Mouse (Mus musculus): Measurements from ENCODE around the gene Adcy4. TPM values are rescaled to one million over a fixed set of nuclear protein-coding genes. Genes with fewer than 3 reads are reported as not detected.

Gene Adcy4
- 5.0 and 5.7 TPM in 2 replicates for polyA plus RNA-seq (2015; fragmentation: Nextera tagmentation; extraction: Ambion mirVana)

DNA sequence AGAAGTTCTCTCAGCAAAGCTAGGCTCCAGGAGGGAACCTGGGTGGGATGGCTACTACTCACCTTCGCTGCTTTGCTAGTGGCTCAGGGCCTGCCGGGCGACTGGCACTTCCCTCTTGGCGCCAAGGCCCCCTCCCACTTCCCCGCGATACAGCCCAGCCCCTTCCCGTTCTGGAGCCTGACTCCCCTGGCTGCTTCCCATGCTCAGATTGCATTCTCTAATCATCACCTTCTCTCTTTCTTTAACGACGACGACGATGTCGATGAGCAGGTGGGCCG, at the start of gene Adcy4:
Adcy4 (minus strand) TSS at position 138 of the 278 bp plus-strand sequence.

DNA sequence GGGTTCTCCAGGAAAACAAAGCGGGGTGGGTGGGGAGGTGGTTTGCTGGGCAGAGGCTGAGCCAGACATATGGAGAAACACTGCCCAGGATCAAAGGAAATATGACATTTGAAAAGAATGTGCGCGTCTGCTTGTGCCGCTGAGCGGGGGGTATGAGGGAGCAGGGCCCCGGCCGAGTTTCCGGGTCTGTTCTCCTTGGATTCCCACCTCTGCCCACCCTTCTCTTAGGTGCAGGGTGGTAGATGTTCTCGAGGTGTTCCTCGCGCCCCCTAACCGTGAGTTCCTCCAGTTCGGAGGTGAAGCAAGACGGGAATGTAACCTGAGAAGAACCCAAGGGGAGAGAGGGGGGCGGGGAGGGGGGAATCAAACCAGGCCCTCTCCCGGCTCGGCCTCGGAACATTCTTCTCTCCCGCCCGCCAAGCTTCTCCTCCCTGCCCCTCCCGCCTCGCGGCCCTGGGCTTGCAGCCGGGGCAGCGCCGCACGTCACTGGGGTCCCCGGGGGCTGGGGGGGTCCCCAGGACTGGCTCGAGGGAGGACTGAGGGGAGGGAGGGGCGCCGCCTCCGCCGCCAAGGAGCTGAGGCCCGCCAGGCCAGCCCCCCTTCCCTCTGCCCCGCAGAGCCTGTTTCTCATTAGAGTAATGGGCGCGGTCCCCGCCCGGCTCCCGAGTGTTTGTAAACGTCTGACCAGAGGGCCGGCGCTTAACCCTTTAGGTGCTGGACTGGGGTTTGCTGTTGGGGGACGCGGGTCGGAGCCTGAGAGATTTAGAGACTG, 39.3 kb upstream of the Adcy4 start, which contains the start of gene Nfatc4:
Nfatc4 (plus strand) TSS at position 154 of the 772 bp plus-strand sequence.

DNA sequence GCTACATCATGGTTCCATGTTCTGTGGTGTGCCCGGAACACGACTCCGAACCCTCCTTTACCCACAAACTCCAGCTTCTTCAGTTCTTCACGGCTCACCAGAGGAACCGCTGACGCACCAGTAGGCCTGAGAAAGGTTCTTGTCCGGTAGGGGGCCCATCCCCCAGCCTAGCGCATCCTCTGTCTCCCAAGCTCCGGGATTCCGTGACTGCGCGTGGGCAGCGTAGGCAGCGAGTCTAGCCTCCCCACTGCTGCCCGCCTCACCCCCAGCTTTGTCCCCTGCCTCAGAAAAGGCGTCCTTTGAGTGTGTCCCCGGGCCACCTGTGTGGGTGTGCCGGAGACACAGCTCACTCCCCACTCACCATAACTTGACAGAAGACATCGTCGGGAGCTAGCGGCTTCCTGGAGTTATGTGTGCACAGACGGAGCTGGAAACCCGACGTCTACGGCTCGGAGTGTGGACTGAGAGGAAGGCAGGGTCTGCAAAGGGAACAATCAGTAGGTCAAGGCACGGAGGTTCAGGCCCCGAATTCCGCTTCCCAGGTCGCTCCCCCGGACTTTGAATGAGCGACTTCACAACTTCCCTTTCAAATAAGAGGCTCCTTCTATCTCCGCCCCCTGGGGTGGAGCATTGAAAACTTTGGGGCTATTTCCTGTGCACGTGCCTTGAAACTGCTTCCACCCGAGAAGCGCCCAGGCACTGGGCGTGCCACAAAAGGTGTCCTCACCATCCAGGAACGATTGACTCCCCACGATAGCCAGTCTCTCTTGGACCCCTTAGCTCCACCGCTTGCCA, 4.6 kb upstream of the Adcy4 start, which contains the start of gene Ripk3:
Ripk3 (minus strand) TSS at position 610 of the 795 bp plus-strand sequence.

DNA sequence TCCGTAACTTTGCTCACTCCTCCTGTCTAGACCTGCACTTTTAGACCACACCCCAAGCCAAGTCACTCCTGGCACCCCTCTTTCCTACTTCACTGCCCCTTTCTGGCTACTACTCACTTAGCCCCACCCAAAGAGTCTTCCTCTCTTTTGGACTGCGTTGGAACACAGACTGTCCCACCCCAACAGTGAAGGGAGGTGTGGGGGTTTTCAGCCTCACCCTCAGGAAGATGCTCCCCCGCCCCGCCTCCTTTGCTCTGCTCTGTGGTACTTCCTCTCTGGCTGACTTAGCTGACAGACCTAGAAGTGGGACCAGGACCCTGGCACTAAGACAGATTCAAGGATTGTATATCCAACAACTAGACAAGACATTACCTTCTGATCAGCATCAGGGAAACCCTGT, 18.2 kb downstream of the Adcy4 start, which contains the start of gene Ltb4r1:
Ltb4r1 (plus strand) TSS at position 267 of the 400 bp plus-strand sequence.

DNA sequence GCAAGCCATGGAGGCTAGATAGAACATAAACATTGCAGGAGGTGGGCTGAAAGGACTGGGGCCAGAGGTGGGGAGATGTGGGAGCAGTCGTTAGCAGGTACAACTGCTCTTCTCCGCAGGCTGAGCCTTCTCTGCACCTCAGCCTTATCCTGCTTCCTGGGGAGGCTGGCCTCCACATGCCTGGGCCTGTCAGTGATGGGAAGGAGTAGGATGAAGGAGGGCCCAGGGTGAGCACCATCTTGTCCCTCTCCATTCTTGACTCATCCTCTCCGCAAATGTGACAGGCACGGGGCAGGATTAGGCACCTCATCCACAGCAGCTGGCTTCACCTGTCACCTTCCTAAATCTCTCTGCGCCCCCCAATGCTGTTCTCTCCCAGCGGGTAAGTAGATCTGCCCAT, 22.7 kb downstream of the Adcy4 start, which contains the start of gene Ltb4r2:
Ltb4r2 (plus strand) TSS at position 266 of the 400 bp plus-strand sequence.

DNA sequence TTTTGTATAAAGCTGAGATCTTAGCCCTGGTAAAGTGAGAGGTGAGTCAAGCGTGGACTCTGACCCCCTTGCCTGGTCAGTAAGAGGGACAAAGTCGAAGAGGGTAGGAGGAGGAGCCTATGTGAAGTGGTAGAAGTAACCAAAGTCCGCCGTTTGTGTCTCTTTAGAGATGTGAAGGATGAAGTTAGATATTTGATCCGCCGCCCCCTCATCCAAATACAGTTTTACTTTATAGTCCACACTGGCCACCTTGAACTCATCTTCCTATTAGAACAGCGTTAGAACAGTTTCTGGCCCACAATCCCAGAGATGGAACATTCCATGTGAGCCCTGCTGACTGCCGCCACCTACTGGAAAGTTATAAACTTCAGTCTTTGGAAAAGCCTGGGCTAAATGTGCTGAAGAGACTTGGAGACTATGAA, 25.5 kb downstream of the Adcy4 start, which contains the start of gene Cideb:
Cideb (minus strand) TSS at position 96 of the 422 bp plus-strand sequence.

DNA sequence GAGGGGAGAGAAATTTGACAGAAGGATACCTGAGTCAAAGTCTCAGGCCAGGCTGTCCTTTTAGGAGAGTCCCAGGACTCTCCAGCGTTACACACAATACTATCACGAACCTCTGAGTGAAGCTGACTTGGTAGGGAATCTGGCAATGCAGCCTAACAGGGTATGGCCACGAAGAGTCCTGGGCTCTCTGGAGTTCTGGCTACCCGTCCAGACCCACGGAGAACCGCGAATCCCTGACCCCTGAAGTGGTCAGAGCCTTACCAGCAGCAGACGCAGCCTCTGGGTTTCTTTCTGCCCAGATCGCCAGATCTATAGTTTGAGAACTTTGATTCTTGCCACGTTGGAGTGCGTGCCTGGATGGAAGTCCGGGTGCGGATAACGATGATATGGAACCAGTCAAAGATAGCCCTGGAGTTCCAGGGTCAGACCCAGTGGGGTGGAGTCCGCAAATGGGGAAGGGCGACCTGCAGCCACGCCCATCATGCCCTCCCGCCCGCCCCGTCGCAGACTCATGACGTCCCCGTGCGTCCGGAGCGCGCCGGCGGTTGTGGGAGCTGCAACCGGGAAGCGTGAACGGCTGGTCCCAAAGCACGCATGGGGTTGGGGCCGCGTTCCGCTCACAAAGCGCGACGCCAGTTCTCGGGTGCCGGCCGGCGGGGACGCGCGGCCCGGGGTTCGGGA, 38.6 kb downstream of the Adcy4 start, which contains the start of the genes Dhrs1 and Nop9:
Dhrs1 (minus strand) TSS at position 511 of the 681 bp plus-strand sequence.
Nop9 (plus strand) TSS at position 514 of the 681 bp plus-strand sequence.

DNA sequence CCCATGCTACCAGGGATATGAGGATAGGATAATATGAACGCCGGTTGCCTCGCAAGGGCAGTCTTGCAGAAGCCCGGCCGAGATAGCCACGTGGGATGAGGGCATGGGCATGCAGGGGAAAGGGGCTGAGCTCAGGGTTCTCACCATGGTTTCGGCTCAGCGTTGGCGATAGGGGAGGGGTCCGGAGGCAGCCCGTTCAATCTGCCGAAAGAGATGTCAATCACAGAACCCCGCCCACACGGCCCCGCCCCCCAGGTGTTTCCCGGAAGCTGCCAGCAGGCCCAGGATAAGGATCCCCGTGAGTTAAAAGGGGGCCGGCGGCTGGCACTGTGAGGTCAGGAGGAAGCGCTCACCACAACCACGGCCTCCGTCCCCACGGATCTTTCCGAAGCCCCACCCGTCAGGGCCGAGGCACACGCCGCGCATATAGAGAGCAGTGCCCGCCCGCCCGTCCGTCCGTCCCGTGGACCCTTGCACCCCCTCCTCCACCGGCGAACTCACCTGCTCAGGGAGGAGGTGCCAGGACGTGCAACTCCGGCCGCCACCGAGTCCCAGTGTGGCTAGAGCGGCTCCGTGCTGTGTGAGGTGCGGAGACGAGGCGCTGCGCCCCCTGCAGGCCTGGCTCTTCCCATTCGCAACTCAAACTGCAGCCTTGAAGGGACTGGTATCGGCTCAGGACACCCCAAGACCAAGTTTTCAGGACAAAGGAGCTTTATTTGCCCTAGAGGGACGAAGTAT, 62.0 kb downstream of the Adcy4 start, which contains the start of gene Rabggta:
Rabggta (minus strand) TSS at position 564 of the 738 bp plus-strand sequence.

Other genes starting within 250 kb of the Adcy4 start
- 15.8 and 17.4 TPM in 2 replicates for gene Pck2, start 243.8 kb downstream of the Adcy4 start, polyA plus RNA-seq (2015; fragmentation: Nextera tagmentation; extraction: Ambion mirVana)
- gene Dcaf11, start 224.1 kb downstream of the Adcy4 start, polyA plus RNA-seq (2015; fragmentation: Nextera tagmentation; extraction: Ambion mirVana), result 45.2 and 45.3 TPM in 2 replicates
- 1.2 and 1.5 TPM in 2 replicates for gene A730061H03Rik, start 223.7 kb downstream of the Adcy4 start, polyA plus RNA-seq (2015; fragmentation: Nextera tagmentation; extraction: Ambion mirVana)
- gene Fitm1, start 208.5 kb downstream of the Adcy4 start, polyA plus RNA-seq (2015; fragmentation: Nextera tagmentation; extraction: Ambion mirVana), result 342 and 394 TPM in 2 replicates
- gene Psme1, start 206.0 kb downstream of the Adcy4 start, polyA plus RNA-seq (2015; fragmentation: Nextera tagmentation; extraction: Ambion mirVana), result 88.6 and 106 TPM in 2 replicates
- 63.2 and 67.4 TPM in 2 replicates for gene Emc9, start 198.8 kb downstream of the Adcy4 start, polyA plus RNA-seq (2015; fragmentation: Nextera tagmentation; extraction: Ambion mirVana)
- gene Psme2, start 193.0 kb downstream of the Adcy4 start, polyA plus RNA-seq (2015; fragmentation: Nextera tagmentation; extraction: Ambion mirVana), result 186 and 262 TPM in 2 replicates
- 10.3 and 13.4 TPM in 2 replicates for gene Rnf31, start 192.4 kb downstream of the Adcy4 start, polyA plus RNA-seq (2015; fragmentation: Nextera tagmentation; extraction: Ambion mirVana)
- 11.4 and 12.2 TPM in 2 replicates for gene Irf9, start 180.5 kb downstream of the Adcy4 start, polyA plus RNA-seq (2015; fragmentation: Nextera tagmentation; extraction: Ambion mirVana)
- 1.8 and 1.9 TPM in 2 replicates for gene Rec8, start 166.1 kb downstream of the Adcy4 start, polyA plus RNA-seq (2015; fragmentation: Nextera tagmentation; extraction: Ambion mirVana)
- gene Ipo4, start 148.1 kb downstream of the Adcy4 start, polyA plus RNA-seq (2015; fragmentation: Nextera tagmentation; extraction: Ambion mirVana), result 52.7 and 61.0 TPM in 2 replicates
- gene Gm49378, start 146.2 kb downstream of the Adcy4 start, polyA plus RNA-seq (2015; fragmentation: Nextera tagmentation; extraction: Ambion mirVana), result 1.3 and 2.0 TPM in 2 replicates
- gene Tm9sf1, start 140.3 kb downstream of the Adcy4 start, polyA plus RNA-seq (2015; fragmentation: Nextera tagmentation; extraction: Ambion mirVana), result 48.0 and 52.2 TPM in 2 replicates
- gene Tssk4, start 133.9 kb downstream of the Adcy4 start, polyA plus RNA-seq (2015; fragmentation: Nextera tagmentation; extraction: Ambion mirVana), result 0.24 and 0.32 TPM in 2 replicates
- gene Mdp1, start 123.6 kb downstream of the Adcy4 start, polyA plus RNA-seq (2015; fragmentation: Nextera tagmentation; extraction: Ambion mirVana), result 29.8 and 35.3 TPM in 2 replicates
- 15.1 and 16.5 TPM in 2 replicates for gene Gmpr2, start 112.2 kb downstream of the Adcy4 start, polyA plus RNA-seq (2015; fragmentation: Nextera tagmentation; extraction: Ambion mirVana)
- 356 and 376 TPM in 2 replicates for gene Nedd8, start 112.0 kb downstream of the Adcy4 start, polyA plus RNA-seq (2015; fragmentation: Nextera tagmentation; extraction: Ambion mirVana)
- 14.2 and 15.0 TPM in 2 replicates for gene Tinf2, start 102.3 kb downstream of the Adcy4 start, polyA plus RNA-seq (2015; fragmentation: Nextera tagmentation; extraction: Ambion mirVana)
- gene Tgm1, start 70.2 kb downstream of the Adcy4 start, polyA plus RNA-seq (2015; fragmentation: Nextera tagmentation; extraction: Ambion mirVana), result 0.35 and 1.9 TPM in 2 replicates
- 12.8 and 13.3 TPM in 2 replicates for gene Rabggta, start 61.8 kb downstream of the Adcy4 start, polyA plus RNA-seq (2015; fragmentation: Nextera tagmentation; extraction: Ambion mirVana)
- gene Dhrs1, start 38.4 kb downstream of the Adcy4 start, polyA plus RNA-seq (2015; fragmentation: Nextera tagmentation; extraction: Ambion mirVana), result 41.5 and 50.2 TPM in 2 replicates
- gene Nop9, start 38.4 kb downstream of the Adcy4 start, polyA plus RNA-seq (2015; fragmentation: Nextera tagmentation; extraction: Ambion mirVana), result 14.6 and 17.5 TPM in 2 replicates
- 0.11 and 0.12 TPM in 2 replicates for gene Cideb, start 25.6 kb downstream of the Adcy4 start, polyA plus RNA-seq (2015; fragmentation: Nextera tagmentation; extraction: Ambion mirVana)
- gene Ltb4r2, start 22.7 kb downstream of the Adcy4 start, polyA plus RNA-seq (2015; fragmentation: Nextera tagmentation; extraction: Ambion mirVana), result 0.23 and 0.41 TPM in 2 replicates
- 0.21 and 0.61 TPM in 2 replicates for gene Ltb4r1, start 18.1 kb downstream of the Adcy4 start, polyA plus RNA-seq (2015; fragmentation: Nextera tagmentation; extraction: Ambion mirVana)
- gene Ripk3, start 4.8 kb upstream of the Adcy4 start, polyA plus RNA-seq (2015; fragmentation: Nextera tagmentation; extraction: Ambion mirVana), result 6.7 and 11.8 TPM in 2 replicates
- 10.9 and 11.6 TPM in 2 replicates for gene Nfatc4, start 39.0 kb upstream of the Adcy4 start, polyA plus RNA-seq (2015; fragmentation: Nextera tagmentation; extraction: Ambion mirVana)
- gene Nynrin, start 69.9 kb upstream of the Adcy4 start, polyA plus RNA-seq (2015; fragmentation: Nextera tagmentation; extraction: Ambion mirVana), result 3.1 and 3.3 TPM in 2 replicates
- gene Cbln3, start 100.3 kb upstream of the Adcy4 start, polyA plus RNA-seq (2015; fragmentation: Nextera tagmentation; extraction: Ambion mirVana), result 0.21 and 0.28 TPM in 2 replicates
- gene Khnyn, start 100.9 kb upstream of the Adcy4 start, polyA plus RNA-seq (2015; fragmentation: Nextera tagmentation; extraction: Ambion mirVana), result 6.2 and 7.7 TPM in 2 replicates
- gene Sdr39u1, start 116.2 kb upstream of the Adcy4 start, polyA plus RNA-seq (2015; fragmentation: Nextera tagmentation; extraction: Ambion mirVana), result 66.3 and 69.2 TPM in 2 replicates
- gene Cma1, start 160.6 kb upstream of the Adcy4 start, polyA plus RNA-seq (2015; fragmentation: Nextera tagmentation; extraction: Ambion mirVana), result 390 and 665 TPM in 2 replicates
- gene Cma2, start 166.9 kb upstream of the Adcy4 start, polyA plus RNA-seq (2015; fragmentation: Nextera tagmentation; extraction: Ambion mirVana), result 0.28 and 0.91 TPM in 2 replicates
- not detected in 2 replicates for gene Mcpt1, start 233.9 kb upstream of the Adcy4 start, polyA plus RNA-seq (2015; fragmentation: Nextera tagmentation; extraction: Ambion mirVana)
- gene Mcpt9, start 246.4 kb upstream of the Adcy4 start, polyA plus RNA-seq (2015; fragmentation: Nextera tagmentation; extraction: Ambion mirVana), result not detected in 2 replicates